Comparison of ENCODE assay signal across 11 mouse cellular contexts in the genomic region with DNA sequence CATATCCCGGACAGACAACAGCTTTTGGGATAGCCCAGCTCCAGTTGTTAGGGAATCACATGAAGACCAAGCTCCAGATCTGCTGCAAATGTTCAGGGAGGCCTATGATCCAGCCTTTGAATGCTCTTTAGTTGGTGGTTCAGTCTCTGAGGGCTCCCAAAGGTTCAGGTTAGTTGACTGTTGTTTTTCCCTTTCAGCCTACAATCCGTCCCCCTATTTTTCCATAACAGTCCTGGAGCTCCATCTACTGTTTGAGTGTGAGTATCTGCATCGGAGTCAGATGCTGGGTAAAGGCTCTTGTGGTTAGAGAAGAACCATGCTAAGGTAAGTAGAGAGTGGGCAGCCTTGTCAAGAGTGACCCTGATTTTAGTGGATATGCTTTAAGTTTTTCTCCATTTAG. TPM values are rescaled to one million over a fixed set of nuclear protein-coding genes. Genes with fewer than 3 reads are reported as not detected.
DNase-seq lines count a peak whose midpoint lies in the region; ATAC-seq and TF ChIP-seq lines count a peak whose summit lies in the region.
"Had no signal": no experiment of that assay in that cellular context is flagged by ENCODE, and none has a peak within 500 bp of the region (broad histone marks: within the 10 kb centered on the region; RNA-seq: fewer than 3 reads in every experiment).

No protein-coding gene starts in this region.

- H3K4me3 ChIP-seq in lung, embryonic 14.5 days (ENCODE audit: low read depth, low read length): no peak overlapping the region
- no peak overlapping the region for H3K4me3 ChIP-seq in hindbrain, postnatal 0 days (ENCODE audit: low read length)
- H3K4me3 ChIP-seq in liver, postnatal 0 days (ENCODE audit: low read depth, low read length): no peak overlapping the region
- H3K4me3 ChIP-seq: heart, embryonic 13.5 days; lung, embryonic 15.5 days had no signal

- H3K4me1 ChIP-seq in lung, embryonic 14.5 days (ENCODE audit: insufficient read depth): no peaks in the 10 kb centered on the region
- H3K4me1 ChIP-seq in hindbrain, postnatal 0 days (ENCODE audit: insufficient read depth, low read length): no peaks in the 10 kb centered on the region
- no peaks in the 10 kb centered on the region for H3K4me1 ChIP-seq in liver, postnatal 0 days (ENCODE audit: insufficient read depth)
- H3K4me1 ChIP-seq: heart, embryonic 13.5 days; lung, embryonic 15.5 days had no signal

- TF ChIP-seq EP300 in liver, postnatal 0 days (IDR thresholded peaks at IDR 0.05; ENCODE audit: low read depth): no peak

- H3K27ac ChIP-seq in lung, embryonic 14.5 days (ENCODE audit: low read depth): no peak overlapping the region
- H3K27ac ChIP-seq in hindbrain, postnatal 0 days: no peak overlapping the region
- H3K27ac ChIP-seq in liver, postnatal 0 days (ENCODE audit: low read depth): no peak overlapping the region
- H3K27ac ChIP-seq: heart, embryonic 13.5 days; lung, embryonic 15.5 days had no signal

- WGBS in lung, embryonic 14.5 days: 41% methylated on average over 3 of the region's 3 CpGs
- 42% methylated on average over 3 of the region's 3 CpGs for WGBS in hindbrain, postnatal 0 days
- WGBS in liver, postnatal 0 days (ENCODE audit: insufficient replicate concordance): 37% methylated on average over 3 of the region's 3 CpGs

- no peaks in the 10 kb centered on the region for H3K36me3 ChIP-seq in lung, embryonic 14.5 days (ENCODE audit: insufficient read depth)
- H3K36me3 ChIP-seq in hindbrain, postnatal 0 days (ENCODE audit: insufficient read depth, low read length): no peaks in the 10 kb centered on the region
- H3K36me3 ChIP-seq in liver, postnatal 0 days (replicated peaks; ENCODE audit: insufficient read depth, low read length): no peaks in the 10 kb centered on the region
- H3K36me3 ChIP-seq: heart, embryonic 13.5 days; lung, embryonic 15.5 days had no signal

- no peaks in the 10 kb centered on the region for H3K27me3 ChIP-seq in lung, embryonic 14.5 days (ENCODE audit: insufficient read depth, low read length)
- H3K27me3 ChIP-seq in hindbrain, postnatal 0 days (ENCODE audit: insufficient read depth, low read length): no peaks in the 10 kb centered on the region
- no peaks in the 10 kb centered on the region for H3K27me3 ChIP-seq in liver, postnatal 0 days (ENCODE audit: insufficient read depth, low read length)
- H3K27me3 ChIP-seq: heart, embryonic 13.5 days; lung, embryonic 15.5 days had no signal

- no peak overlapping the region for H3K9ac ChIP-seq in lung, embryonic 14.5 days
- no peak overlapping the region for H3K9ac ChIP-seq in hindbrain, postnatal 0 days (replicated peaks; ENCODE audit: low read length)
- H3K9ac ChIP-seq in liver, postnatal 0 days (replicated peaks): no peak overlapping the region
- H3K9ac ChIP-seq: heart, embryonic 13.5 days; lung, embryonic 15.5 days had no signal

- ATAC-seq in lung, embryonic 14.5 days (ENCODE audit: insufficient read depth): no peak
- ATAC-seq in hindbrain, postnatal 0 days: no peak
- peak; percentile 73 for ATAC-seq in liver, postnatal 0 days
- ATAC-seq in inflammation-experienced regulatory T-cells, adult 6 months: no peak

- TF ChIP-seq CTCF in lung, embryonic 14.5 days (IDR thresholded peaks at IDR 0.05; ENCODE audit: low read depth): peak; percentile 54
- TF ChIP-seq CTCF in hindbrain, postnatal 0 days (IDR thresholded peaks at IDR 0.05; ENCODE audit: low read depth): peak; percentile 58
- TF ChIP-seq CTCF in liver, postnatal 0 days (IDR thresholded peaks at IDR 0.05; ENCODE audit: low read depth): peak; percentile 69

- H3K9me3 ChIP-seq in lung, embryonic 14.5 days (ENCODE audit: low read depth, low read length): no peaks in the 10 kb centered on the region
- H3K9me3 ChIP-seq in hindbrain, postnatal 0 days (ENCODE audit: low read length): no peaks in the 10 kb centered on the region
- H3K9me3 ChIP-seq in liver, postnatal 0 days (ENCODE audit: low read length): no peaks in the 10 kb centered on the region
- H3K9me3 ChIP-seq: heart, embryonic 13.5 days; lung, embryonic 15.5 days had no signal

- DNase-seq in lung, embryonic 14.5 days: peak; percentile 56
- no peak for DNase-seq in lung, postnatal 10 days
- peak; percentile 50 for DNase-seq in ZHBTc4 (ENCODE audit: low read depth, low spot score)
- DNase-seq in hindbrain, postnatal 0 days (ENCODE audit: low spot score): peak; percentile 19
- peak; percentile 12 for DNase-seq in liver, postnatal 0 days
- no peak for DNase-seq in gastrocnemius, postnatal 4 days (ENCODE audit: low spot score in 2 of 2)
- no peak for DNase-seq in thymus, postnatal 14 days

- H3K4me2 ChIP-seq in lung, embryonic 14.5 days: no peak overlapping the region
- H3K4me2 ChIP-seq in hindbrain, postnatal 0 days (ENCODE audit: low read depth, low read length): no peak overlapping the region
- no peak overlapping the region for H3K4me2 ChIP-seq in liver, postnatal 0 days (ENCODE audit: low read depth, low read length)
- H3K4me2 ChIP-seq: heart, embryonic 13.5 days; lung, embryonic 15.5 days had no signal

RNA-seq across cellular contexts. Expression of a gene that starts 12.3 kb away (rescaled TPM):
- not detected in 2 replicates for polyA plus RNA-seq in lung, embryonic 14.5 days (2014; fragmentation: Nextera tagmentation; extraction: Ambion mirVana)
- not detected in 2 replicates for total RNA-seq in hindbrain, postnatal 0 days (2014; rRNA removed)
- not detected in 2 replicates for polyA plus RNA-seq in hindbrain, postnatal 0 days (2015; fragmentation: Nextera tagmentation; extraction: Ambion mirVana)
- not detected in 2 replicates for polyA plus RNA-seq in liver, postnatal 0 days (2015; fragmentation: Nextera tagmentation; extraction: Ambion mirVana)
- polyA plus RNA-seq in inflammation-experienced regulatory T-cells, adult 6 months (2017; shearing (Covaris generic)): not detected
- not detected for total RNA-seq in gastrocnemius, postnatal 4 days (2021)
- polyA plus RNA-seq: heart, embryonic 13.5 days; lung, embryonic 15.5 days; small intestine, adult 2 months had no signal

RNA-seq across cellular contexts. Expression of a gene that starts 45.8 kb away (rescaled TPM):
- not detected in 2 replicates for polyA plus RNA-seq in lung, embryonic 14.5 days (2014; fragmentation: Nextera tagmentation; extraction: Ambion mirVana)
- 0.36 TPM in 1 of 2 replicates, not detected in the other for total RNA-seq in hindbrain, postnatal 0 days (2014; rRNA removed)
- 0.14 TPM in 1 of 2 replicates, not detected in the other for polyA plus RNA-seq in hindbrain, postnatal 0 days (2015; fragmentation: Nextera tagmentation; extraction: Ambion mirVana)
- not detected in 2 replicates for polyA plus RNA-seq in liver, postnatal 0 days (2015; fragmentation: Nextera tagmentation; extraction: Ambion mirVana)
- polyA plus RNA-seq in inflammation-experienced regulatory T-cells, adult 6 months (2017; shearing (Covaris generic)): not detected
- not detected for total RNA-seq in gastrocnemius, postnatal 4 days (2021)
- polyA plus RNA-seq: heart, embryonic 13.5 days; lung, embryonic 15.5 days; small intestine, adult 2 months had no signal

RNA-seq across cellular contexts. Expression of a gene that starts 50.3 kb away (rescaled TPM):
- not detected in 2 replicates for polyA plus RNA-seq in lung, embryonic 14.5 days (2014; fragmentation: Nextera tagmentation; extraction: Ambion mirVana)
- not detected in 2 replicates for total RNA-seq in hindbrain, postnatal 0 days (2014; rRNA removed)
- polyA plus RNA-seq in hindbrain, postnatal 0 days (2015; fragmentation: Nextera tagmentation; extraction: Ambion mirVana): not detected in 2 replicates
- polyA plus RNA-seq in liver, postnatal 0 days (2015; fragmentation: Nextera tagmentation; extraction: Ambion mirVana): not detected in 2 replicates
- polyA plus RNA-seq in inflammation-experienced regulatory T-cells, adult 6 months (2017; shearing (Covaris generic)): not detected
- not detected for total RNA-seq in gastrocnemius, postnatal 4 days (2021)
- polyA plus RNA-seq: heart, embryonic 13.5 days; lung, embryonic 15.5 days; small intestine, adult 2 months had no signal

RNA-seq across cellular contexts. Expression of a gene that starts 54.4 kb away (rescaled TPM):
- polyA plus RNA-seq in lung, embryonic 14.5 days (2014; fragmentation: Nextera tagmentation; extraction: Ambion mirVana): not detected in 2 replicates
- total RNA-seq in hindbrain, postnatal 0 days (2014; rRNA removed): not detected in 2 replicates
- polyA plus RNA-seq in hindbrain, postnatal 0 days (2015; fragmentation: Nextera tagmentation; extraction: Ambion mirVana): not detected in 2 replicates
- polyA plus RNA-seq in liver, postnatal 0 days (2015; fragmentation: Nextera tagmentation; extraction: Ambion mirVana): not detected in 2 replicates
- not detected for polyA plus RNA-seq in inflammation-experienced regulatory T-cells, adult 6 months (2017; shearing (Covaris generic))
- total RNA-seq in gastrocnemius, postnatal 4 days (2021): not detected
- polyA plus RNA-seq: heart, embryonic 13.5 days; lung, embryonic 15.5 days; small intestine, adult 2 months had no signal

Comparison
In these comparisons a context has a peak if more than half of its experiments do, and no peak if none do; other contexts are left out.
1. DNase-seq: peak in lung, embryonic 14.5 days (single experiment), ZHBTc4 (single experiment), hindbrain, postnatal 0 days (single experiment) and liver, postnatal 0 days (single experiment); none in lung, postnatal 10 days (single experiment), gastrocnemius, postnatal 4 days (0 of 2) and thymus, postnatal 14 days (single experiment).
2. Peak in every context shown above with its lines, with median percentiles within 50 percentile points of each other: CTCF ChIP-seq.